Mouse (Mus musculus) skeletal muscle tissue, postnatal 0 days (tissue): Measurements from ENCODE around the gene Nfil3. TPM values are rescaled to one million over a fixed set of nuclear protein-coding genes. Genes with fewer than 3 reads are reported as not detected.

Source experiments
- polyA plus RNA-seq: library from polyadenylated mRNA; unstranded; fragments of >200 nt; fragmentation: Nextera tagmentation; extraction: Ambion mirVana; gene quantifications from 2 replicates; pipeline ENCODE4 v1.2.1, GENCODE M21; 2015

The Nfil3 gene
- 23.1 and 28.6 TPM in 2 replicates for polyA plus RNA-seq

GRCm38 (mm10) chr13:52980951-52981421 lies at the start of gene Nfil3:
TSS of gene Nfil3 (minus strand) at chr13:52981073.

DNA sequence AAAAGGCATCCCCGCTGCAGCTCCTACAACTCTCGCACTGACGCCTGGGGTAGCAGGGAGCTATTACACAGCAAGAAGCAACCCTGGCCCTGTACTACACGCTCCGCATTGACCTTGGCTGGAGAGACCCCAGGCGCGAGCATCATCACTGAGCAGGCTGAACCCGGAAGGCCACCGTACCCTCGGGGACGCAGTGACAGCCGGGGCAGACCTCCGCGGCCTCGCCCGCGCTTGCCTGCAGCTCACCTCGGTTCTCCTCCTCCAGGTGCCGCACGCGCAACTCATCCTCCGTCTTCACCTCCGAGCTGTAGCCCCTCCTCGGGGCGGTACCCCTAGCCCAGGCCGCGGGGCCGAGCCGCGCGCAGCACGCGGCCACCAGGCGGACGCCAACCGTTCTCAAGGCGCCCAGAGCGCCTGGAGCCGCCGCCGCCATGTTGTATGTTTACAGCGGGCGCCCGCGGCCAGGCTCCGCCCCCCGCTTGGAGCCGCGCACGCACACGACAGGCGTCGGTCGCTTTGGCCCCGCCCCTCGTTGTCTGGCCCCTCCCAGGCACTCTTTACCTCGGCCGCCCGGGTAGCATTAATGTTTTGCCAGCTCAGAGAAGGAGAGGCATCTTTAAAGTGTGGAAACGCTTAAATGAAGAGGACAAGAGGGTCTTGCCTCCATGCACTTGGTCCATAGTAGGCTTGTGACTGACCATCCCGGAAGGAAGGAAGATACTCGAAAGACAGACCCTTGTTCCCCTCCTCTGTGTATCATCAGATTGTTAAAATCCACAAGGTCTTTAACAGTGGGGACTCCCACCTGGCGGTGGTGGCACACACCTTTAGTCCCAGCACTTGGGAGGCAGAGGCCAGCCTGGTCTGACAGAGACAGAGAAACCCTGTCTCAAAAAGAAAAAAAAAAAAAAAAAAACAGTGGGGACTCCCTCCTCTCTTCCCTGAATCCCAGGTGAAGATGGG lies 51.4 kb downstream of the Nfil3 start, which contains the start of gene Auh:
TSS of gene Auh (minus strand) at position 473 of the 963 bp plus-strand sequence.

Other genes with a start within 250 kb of the Nfil3 start
- 72.4 and 74.4 TPM in 2 replicates for gene Auh, start 51.4 kb downstream of the Nfil3 start, polyA plus RNA-seq